Mouse (Mus musculus) CH12.LX (cell line): ENCODE measurements at regions not wholly inside any gene's neighbourhood (a gene's known extent, or its start where the extent isn't known, plus 50 kb on each side); places are given as distances from the start of the nearest gene placed in this dataset.

Experiments used
- DNase-seq: peaks from one replicate; pipeline ENCODE4 v3.0.0-alpha.2; 2013; ENCODE audit errors: extremely low read depth
- H3K27ac ChIP-seq: 2 replicates; pipeline ENCODE4 v1.5.1; 2012; ENCODE audit warnings: low read depth, mild to moderate bottlenecking, control low read depth, moderate library complexity; ENCODE audit not compliant: insufficient read depth
- H3K27me3 ChIP-seq: replicated peaks from 2 replicates; pipeline ENCODE3; 2012; ENCODE audit warnings: inconsistent platforms
- H3K36me3 ChIP-seq, 2 experiments: replicated peaks in 1 of 2; 2 replicates each; pipeline versions ENCODE3 to v1.6.1; 2012; ENCODE audit warnings: inconsistent platforms in 1 of 2, low read length in 1 of 2, mild to moderate bottlenecking in 1 of 2, mixed read lengths in 1 of 2, moderate library complexity in 1 of 2; ENCODE audit not compliant: control insufficient read depth in 1 of 2, insufficient read depth in 1 of 2
- H3K4me1 ChIP-seq, 2 experiments: 2 replicates each; pipeline ENCODE4 v1.6.1; 2012; ENCODE audit warnings: inconsistent platforms in 1 of 2, moderate library complexity in 1 of 2; ENCODE audit not compliant: insufficient read depth in 2 of 2, control insufficient read depth in 1 of 2
- H3K4me2 ChIP-seq: 2 replicates; pipeline ENCODE4 v1.6.1; 2012; ENCODE audit warnings: low read depth, mild to moderate bottlenecking, control low read depth; ENCODE audit not compliant: poor library complexity, insufficient read depth, severe bottlenecking
- H3K4me3 ChIP-seq, 3 experiments: fragments of 150-350 bp in 1 of 3; sonication (generic) in 1 of 3; replicated peaks in 1 of 3; 2 replicates each; pipeline versions ENCODE3 to v1.5.1; 2011 to 2012; ENCODE audit warnings: low read depth in 2 of 3, low read length in 2 of 3, mild to moderate bottlenecking in 2 of 3, moderate library complexity in 2 of 3, control low read depth in 1 of 3, improper control_type of control experiment in 1 of 3, inconsistent platforms in 1 of 3, mixed read lengths in 1 of 3; ENCODE audit not compliant: poor library complexity in 1 of 3
- H3K79me2 ChIP-seq: replicated peaks from 2 replicates; pipeline ENCODE4 v1.6.1; 2012; ENCODE audit warnings: mild to moderate bottlenecking, moderate library complexity; ENCODE audit not compliant: control insufficient read depth, poor library complexity, insufficient read depth, severe bottlenecking; ENCODE audit errors: extremely low read depth
- H3K9ac ChIP-seq: 2 replicates; pipeline ENCODE4 v1.6.1; 2012; ENCODE audit warnings: low read depth, mild to moderate bottlenecking, control low read depth, moderate library complexity; ENCODE audit not compliant: insufficient read depth
- H3K9me3 ChIP-seq: replicated peaks from 2 replicates; pipeline ENCODE3; 2012; ENCODE audit warnings: low read length, inconsistent platforms, mixed read lengths
- CHD1 ChIP-seq: IDR thresholded peaks from 2 replicates; pipeline ENCODE4 v1.6.1; 2012; ENCODE audit warnings: low read depth, low read length, improper control_type of control experiment, inconsistent platforms
- CHD2 ChIP-seq: IDR thresholded peaks from 2 replicates; pipeline ENCODE4 v1.6.1; 2011; ENCODE audit warnings: low read length, improper control_type of control experiment
- CTCF ChIP-seq, 2 experiments: IDR thresholded peaks in 1 of 2; conservative IDR thresholded peaks in 1 of 2; 2 replicates each; pipeline ENCODE4 v1.5.1; 2011 to 2012; ENCODE audit warnings: low read depth in 2 of 2, low read length in 2 of 2, improper control_type of control experiment in 1 of 2, inconsistent platforms in 1 of 2, mild to moderate bottlenecking in 1 of 2, moderate library complexity in 1 of 2
- E2F4 ChIP-seq: IDR thresholded peaks from 2 replicates; pipeline ENCODE4 v1.6.1; 2011; ENCODE audit warnings: low read depth, low read length, improper control_type of control experiment; ENCODE audit not compliant: insufficient replicate concordance
- EP300 ChIP-seq: IDR thresholded peaks from 2 replicates; pipeline ENCODE4 v1.6.1; 2011; ENCODE audit warnings: low read length, improper control_type of control experiment
- HCFC1 ChIP-seq: IDR thresholded peaks from 2 replicates; pipeline ENCODE4 v1.6.1; 2012; ENCODE audit warnings: low read depth, mild to moderate bottlenecking, inconsistent platforms, low read length, improper control_type of control experiment
- IRF4 ChIP-seq: IDR thresholded peaks from 2 replicates; pipeline ENCODE4 v1.6.1; 2014; ENCODE audit warnings: low read depth, mild to moderate bottlenecking, inconsistent platforms, low read length, improper control_type of control experiment
- JUN ChIP-seq: IDR thresholded peaks from 2 replicates; pipeline ENCODE4 v1.6.1; 2011; ENCODE audit warnings: low read depth, mild to moderate bottlenecking, low read length, improper control_type of control experiment, moderate library complexity; ENCODE audit not compliant: insufficient read depth
- MAFK ChIP-seq: IDR thresholded peaks from 2 replicates; pipeline ENCODE4 v1.6.1; 2011; ENCODE audit warnings: low read length, improper control_type of control experiment; ENCODE audit not compliant: insufficient replicate concordance
- MXI1 ChIP-seq: IDR thresholded peaks from 2 replicates; pipeline ENCODE4 v1.6.1; 2011; ENCODE audit warnings: mild to moderate bottlenecking, low read depth, low read length, improper control_type of control experiment
- NELFE ChIP-seq: IDR thresholded peaks from 2 replicates; pipeline ENCODE4 v1.6.1; 2011; ENCODE audit warnings: low read depth, low read length, improper control_type of control experiment
- POLR2A ChIP-seq: IDR thresholded peaks from 2 replicates; pipeline ENCODE4 v1.6.1; 2011; ENCODE audit warnings: low read depth, mild to moderate bottlenecking, improper control_type of control experiment, low read length
- RAD21 ChIP-seq: IDR thresholded peaks from 2 replicates; pipeline ENCODE4 v1.6.1; 2011; ENCODE audit warnings: low read depth, mild to moderate bottlenecking, low read length, improper control_type of control experiment, moderate library complexity
- RCOR1 ChIP-seq: conservative IDR thresholded peaks from 2 replicates; pipeline ENCODE4 v1.6.1; 2012; ENCODE audit warnings: low read depth, mild to moderate bottlenecking, inconsistent platforms, low read length, improper control_type of control experiment
- SIN3A ChIP-seq: IDR thresholded peaks from 2 replicates; pipeline ENCODE4 v1.6.1; 2012; ENCODE audit warnings: low read length, improper control_type of control experiment, inconsistent platforms
- TCF12 ChIP-seq: IDR thresholded peaks from 2 replicates; pipeline ENCODE4 v1.6.1; 2014; ENCODE audit warnings: low read depth, mild to moderate bottlenecking, inconsistent platforms, low read length, improper control_type of control experiment
- USF1 ChIP-seq: IDR thresholded peaks from 2 replicates; pipeline ENCODE4 v1.6.1; 2014; ENCODE audit warnings: low read depth, mild to moderate bottlenecking, inconsistent platforms, low read length, improper control_type of control experiment
- USF2 ChIP-seq: conservative IDR thresholded peaks from 2 replicates; pipeline ENCODE4 v1.6.1; 2011; ENCODE audit warnings: low read depth, low read length, improper control_type of control experiment
- ZNF384 ChIP-seq: IDR thresholded peaks from 2 replicates; pipeline ENCODE4 v1.6.1; 2012; ENCODE audit warnings: low read depth, low read length, improper control_type of control experiment, inconsistent platforms
- dilution Hi-C: fragments of 300-500 bp; cut with MboI; formaldehyde crosslinking; loops from 2 replicates; pipeline ENCODE4 v1.14.3; 2020; ENCODE audit warnings: low sequenced_read_pairs; ENCODE audit not compliant: extremely low pct_unique_long_range_greater_than_20kb, extremely low pct_ligation_motif_present
- in situ Hi-C: fragments of 300-500 bp; cut with MboI; formaldehyde crosslinking; loops from 3 replicates; pipeline ENCODE4 v1.14.3; 2019; ENCODE audit warnings: low sequenced_read_pairs, low pct_ligation_motif_present, low pct_unique_long_range_greater_than_20kb, mixed read lengths

DNA sequence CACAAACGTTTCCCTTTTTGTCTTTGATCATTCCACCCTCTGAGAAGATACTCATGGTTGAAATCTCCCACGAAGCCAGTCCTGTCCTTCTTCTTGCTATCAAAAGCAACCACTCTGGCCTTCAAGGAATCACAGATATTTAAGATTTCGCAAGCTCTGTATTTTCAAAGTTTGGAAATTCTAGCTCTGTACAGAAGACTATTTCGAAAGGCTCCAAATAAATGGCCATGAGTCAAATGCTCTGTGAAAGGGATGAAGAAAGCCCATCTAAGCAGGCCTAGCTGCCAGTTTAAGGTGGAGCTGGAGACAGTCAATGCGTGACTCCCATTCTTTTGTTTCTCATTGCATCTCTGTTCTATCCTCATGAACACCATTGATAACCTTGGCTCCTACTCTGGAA is 363.5 kb upstream of the Runx1 start:
- in situ Hi-C loops (no loop called here), dilution Hi-C loops (no loop called here)
- DNase-seq, result no peak
- H3K9ac ChIP-seq, result no peak overlapping the region
- H3K36me3 ChIP-seq, result no peaks in the 10 kb centered on the region
- H3K79me2 ChIP-seq, result no peaks in the 10 kb centered on the region
- H3K4me1 ChIP-seq, result peaks cover 0 to 16% of the 10 kb centered on the region in 2 experiments; a peak in 2 of 4 replicates
- H3K27me3 ChIP-seq, result no peaks in the 10 kb centered on the region
- no peaks in the 10 kb centered on the region for H3K9me3 ChIP-seq
- H3K4me2 ChIP-seq, result no peak overlapping the region
- no peak overlapping the region for H3K27ac ChIP-seq
- no peak overlapping the region for H3K4me3 ChIP-seq
- TF ChIP-seq JUN (no peak), CHD1 (no peak), RAD21 (no peak), HCFC1 (no peak), TCF12 (no peak), USF2 (no peak), POLR2A (no peak), MAFK (no peak), ZNF384 (no peak), USF1 (no peak), CHD2 (no peak)

DNA sequence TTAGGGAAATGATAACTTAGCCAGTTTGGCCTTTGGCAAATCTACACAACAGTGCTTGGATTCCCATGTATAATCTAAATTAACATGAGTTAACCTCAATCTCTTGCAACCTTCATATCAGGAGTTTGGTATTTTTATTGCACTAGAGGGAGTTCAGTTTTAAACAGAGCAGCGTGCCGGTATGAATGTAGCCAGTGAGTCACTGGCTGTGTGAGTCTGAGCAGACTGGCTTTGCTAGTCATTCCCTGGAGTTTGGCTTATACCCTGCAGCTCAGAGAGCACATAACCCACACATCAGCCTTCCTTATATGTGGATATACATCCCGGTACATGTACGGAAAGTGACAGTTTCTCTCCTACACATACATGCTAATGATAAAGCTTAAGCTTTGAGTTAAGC is 360.6 kb upstream of the Runx1 start:
- Histone ChIP-seq H3K4me3 (no peak overlapping the region), H3K4me1 (peaks cover 4 to 7% of the 10 kb centered on the region in 2 experiments; a peak in 3 of 4 replicates), H3K9ac (no peak overlapping the region), H3K27ac (no peak overlapping the region), H3K27me3 (no peaks in the 10 kb centered on the region), H3K9me3 (no peaks in the 10 kb centered on the region), H3K36me3 (no peaks in the 10 kb centered on the region), H3K79me2 (no peaks in the 10 kb centered on the region), H3K4me2 (no peak overlapping the region)
- no peak for DNase-seq
- dilution Hi-C loops (no loop called here), in situ Hi-C loops (no loop called here)
- TF ChIP-seq CTCF (conservative IDR thresholded peaks at IDR 0.05 in 1 of 2, IDR thresholded peaks at IDR 0.05 in 1 of 2; ENCODE audit: low read depth in 2 of 2, low read length in 2 of 2), result no peak
- TF ChIP-seq MAFK, result no peak
- no peak for TF ChIP-seq EP300
- TF ChIP-seq USF2, result no peak
- no peak for TF ChIP-seq MXI1
- TF ChIP-seq E2F4, result no peak
- TF ChIP-seq RCOR1, result no peak
- TF ChIP-seq NELFE, result no peak
- TF ChIP-seq SIN3A, result no peak
- no peak for TF ChIP-seq IRF4
- no peak for TF ChIP-seq CHD2
- TF ChIP-seq USF1, result no peak
- no peak for TF ChIP-seq RAD21
